Mouse (Mus musculus): ENCODE results near the gene Zc3h7b.

GRCm38 (mm10) chr15:81818404-81818803, 73.5 kb downstream of the Zc3h7b start:
- TF ChIP-seq CTCF (IDR thresholded peaks at IDR 0.05): no peak
- TF ChIP-seq EP300 (IDR thresholded peaks at IDR 0.05): no peak

Measured in lung, postnatal 0 days (tissue).